Mouse (Mus musculus) kidney, adult 2 months (tissue): ENCODE data around the gene Tlx1.

Experiments used
- CTCF ChIP-seq: fragments of 200-500 bp; conservative IDR thresholded peaks from 2 replicates; pipeline ENCODE4 v1.5.1; 2011; ENCODE audit warnings: low read depth, mild to moderate bottlenecking, control low read depth, low read length, moderate library complexity, mixed read lengths; ENCODE audit not compliant: insufficient read depth, insufficient read length
- POLR2A ChIP-seq: fragments of 200-500 bp; IDR thresholded peaks from one replicate; pipeline ENCODE4 v1.6.1; 2011; ENCODE audit warnings: low read depth, low read length, control low read depth

DNA sequence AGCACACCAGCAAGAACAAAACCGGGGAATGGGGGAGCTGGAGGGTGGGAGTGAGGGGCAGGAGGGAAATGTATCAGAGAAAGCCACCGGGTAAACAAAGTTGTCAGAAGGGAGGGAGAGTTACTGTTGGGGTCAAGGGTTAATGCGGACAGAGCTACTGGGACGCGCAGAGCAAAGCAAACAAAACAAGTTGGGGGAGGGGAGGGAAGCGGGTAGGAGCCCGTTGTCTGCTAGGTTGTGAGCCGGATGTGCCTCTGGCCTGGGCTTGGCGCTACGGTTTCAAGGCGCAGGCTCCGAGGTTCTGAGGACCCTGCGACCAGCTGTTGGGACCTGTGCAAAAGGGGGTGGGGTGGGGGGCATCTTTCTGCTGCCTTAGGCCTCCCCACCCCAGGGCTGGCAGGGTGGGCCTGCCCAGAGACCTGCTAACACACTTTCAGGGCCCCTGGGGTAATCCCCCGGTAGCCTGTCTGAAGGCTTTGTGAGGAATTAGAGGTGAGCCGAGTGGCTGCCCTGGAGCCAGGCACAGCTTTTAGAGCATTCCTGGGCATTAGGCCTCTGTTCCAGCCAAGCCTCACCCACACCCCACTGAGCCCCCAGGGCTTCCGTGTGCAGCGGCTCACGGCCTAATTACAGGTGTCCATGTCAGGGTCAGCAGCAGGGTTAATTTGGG lies 36.6 kb upstream of the Tlx1 start:
- TF ChIP-seq POLR2A, result no peak
- TF ChIP-seq CTCF, result no peak
